9 mouse cellular contexts compared by ENCODE assay signal in the genomic region with DNA sequence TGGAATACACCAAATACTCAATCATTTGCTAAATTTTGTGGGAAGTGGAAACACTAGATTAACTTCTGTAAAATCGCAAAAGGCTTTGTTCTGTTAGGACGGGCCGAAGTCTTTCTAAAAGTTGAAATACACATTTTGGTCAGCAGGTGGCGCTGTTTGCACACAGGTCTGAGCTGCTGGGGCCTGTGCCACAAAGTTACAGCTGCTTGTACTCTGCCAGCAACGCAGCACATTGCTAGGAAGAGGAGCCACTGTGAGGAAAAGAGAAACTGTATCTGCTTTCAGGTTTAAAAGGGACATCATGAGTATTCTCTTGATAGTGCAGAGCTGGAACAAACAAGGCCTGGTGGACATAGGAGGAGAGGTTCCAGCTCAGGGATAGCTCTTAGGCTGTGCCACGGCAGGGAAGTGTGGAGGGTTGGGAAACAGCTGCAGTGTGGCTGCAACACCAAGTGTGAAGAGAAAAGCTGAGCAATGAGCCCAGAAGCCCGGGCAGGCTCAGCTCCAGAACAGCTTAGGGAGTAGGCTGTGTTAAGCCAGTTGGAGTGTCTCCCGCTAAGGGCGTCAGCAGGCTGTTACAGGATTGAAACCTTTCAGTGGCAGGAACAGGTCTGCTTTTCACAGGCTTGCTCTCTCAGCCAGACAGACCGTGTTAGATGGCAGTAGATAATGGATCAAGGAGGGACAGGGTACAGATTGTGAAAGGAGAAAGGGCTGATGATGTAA. TPM values are rescaled to one million over a fixed set of nuclear protein-coding genes. Genes with fewer than 3 reads are reported as not detected.
A peak's percentile ranks its signal among the peaks of the same experiment; 100 is the strongest.
DNase-seq lines count a peak whose midpoint lies in the region; ATAC-seq lines count a peak whose summit lies in the region.
"Had no signal": no experiment of that assay in that cellular context is flagged by ENCODE, and none has a peak within 500 bp of the region (broad histone marks: within the 10 kb centered on the region; RNA-seq: fewer than 3 reads in every experiment).

No protein-coding gene starts in this region.

- 0 out of 2 replicates have a peak overlapping the region, but pooled peaks have one; percentile 37 for H3K27ac ChIP-seq in forebrain, embryonic 10.5 days
- H3K27ac ChIP-seq in heart, embryonic 14.5 days (replicated peaks in 1 of 2; ENCODE audit: control insufficient read depth in 1 of 2, insufficient read depth in 1 of 2, low read depth in 2 of 2, low read length in 2 of 2): 0 out of 4 replicates have a peak overlapping the region, but pooled peaks of 1 of the 2 experiments have one; percentile 19
- peak overlapping the region; percentile 52 for H3K27ac ChIP-seq in liver, embryonic 12.5 days
- no peak overlapping the region for H3K27ac ChIP-seq in neural tube, embryonic 13.5 days (replicated peaks)

- ATAC-seq in CD4-positive, CD25-positive, alpha-beta regulatory T cell, adult 4 months: peak; percentile 68
- ATAC-seq in heart, embryonic 14.5 days (ENCODE audit: insufficient number of reproducible peaks, insufficient read depth, low FRiP score, low read depth): peak; percentile 53; the same call in 1 of the 2 replicates
- peak; percentile 57 for ATAC-seq in liver, embryonic 12.5 days
- peak; percentile 55; the same call in 1 of the 2 replicates for ATAC-seq in neural tube, embryonic 13.5 days (ENCODE audit: low read depth)

- H3K9me3 ChIP-seq in forebrain, embryonic 10.5 days: no peaks in the 10 kb centered on the region
- no peaks in the 10 kb centered on the region for H3K9me3 ChIP-seq in heart, embryonic 14.5 days (ENCODE audit: control insufficient read depth, low read length)
- H3K9me3 ChIP-seq in liver, embryonic 12.5 days (replicated peaks): peaks cover 3% of the 10 kb centered on the region
- H3K9me3 ChIP-seq in neural tube, embryonic 13.5 days: no peaks in the 10 kb centered on the region

- no peak overlapping the region; the same call in 1 of the 2 replicates for H3K9ac ChIP-seq in heart, embryonic 14.5 days (ENCODE audit: low read length)
- H3K9ac ChIP-seq in liver, embryonic 12.5 days: 0 out of 2 replicates have a peak overlapping the region, but pooled peaks have one; percentile 15
- no peak overlapping the region; the same call in 1 of the 2 replicates for H3K9ac ChIP-seq in neural tube, embryonic 13.5 days

- no peak overlapping the region for H3K4me3 ChIP-seq in forebrain, embryonic 10.5 days
- H3K4me3 ChIP-seq in heart, embryonic 14.5 days (ENCODE audit: control insufficient read depth in 1 of 2, insufficient read depth in 1 of 2, low read depth in 1 of 2, low read length in 2 of 2): no peak overlapping the region
- H3K4me3 ChIP-seq in liver, embryonic 12.5 days: no peak overlapping the region
- no peak overlapping the region for H3K4me3 ChIP-seq in neural tube, embryonic 13.5 days
- H3K4me3 ChIP-seq: erythroblast, embryonic 14.5 days had no signal

- DNase-seq in c-Kit-negative CD71-positive TER-119-positive erythroid progenitor cells, embryonic 14.5 days (ENCODE audit: low read depth, low spot score): peak; percentile 81
- peak; percentile 84 for DNase-seq in forebrain, embryonic 10.5 days (ENCODE audit: extremely low spot score, low spot score)
- peak; percentile 90 for DNase-seq in kidney, postnatal 10 days
- peak; percentile 81 for DNase-seq in telencephalon, adult 2 months (ENCODE audit: low read depth, low spot score)

- peaks cover under 1% of the 10 kb centered on the region for H3K27me3 ChIP-seq in forebrain, embryonic 10.5 days (ENCODE audit: poor library complexity, severe bottlenecking)
- no peaks in the 10 kb centered on the region for H3K27me3 ChIP-seq in heart, embryonic 14.5 days (ENCODE audit: control insufficient read depth, insufficient read depth, low read length)
- H3K27me3 ChIP-seq in liver, embryonic 12.5 days (replicated peaks): 0 out of 2 replicates have a peak, but pooled peaks cover 11% of the 10 kb centered on the region
- 0 out of 2 replicates have a peak, but pooled peaks cover 1% of the 10 kb centered on the region for H3K27me3 ChIP-seq in neural tube, embryonic 13.5 days

- H3K4me1 ChIP-seq in forebrain, embryonic 10.5 days: peaks cover 17% of the 10 kb centered on the region
- peaks cover 0 to 11% of the 10 kb centered on the region in 2 experiments; a peak in 1 of 4 replicates for H3K4me1 ChIP-seq in heart, embryonic 14.5 days (ENCODE audit: control insufficient read depth in 2 of 2, insufficient read depth in 2 of 2, low read length in 2 of 2)
- H3K4me1 ChIP-seq in liver, embryonic 12.5 days: peaks cover 30% of the 10 kb centered on the region
- H3K4me1 ChIP-seq in neural tube, embryonic 13.5 days (replicated peaks): peaks cover 14% of the 10 kb centered on the region

- H3K36me3 ChIP-seq in forebrain, embryonic 10.5 days (replicated peaks): peaks cover 30% of the 10 kb centered on the region
- H3K36me3 ChIP-seq in heart, embryonic 14.5 days (ENCODE audit: control insufficient read depth, insufficient read depth, low read length): peaks cover 23% of the 10 kb centered on the region
- H3K36me3 ChIP-seq in liver, embryonic 12.5 days: peaks cover 33% of the 10 kb centered on the region
- peaks cover 11% of the 10 kb centered on the region for H3K36me3 ChIP-seq in neural tube, embryonic 13.5 days

- 41% methylated on average over 10 of the region's 10 CpGs for WGBS in forebrain, embryonic 10.5 days
- 31% methylated on average over 10 of the region's 10 CpGs for WGBS in heart, embryonic 14.5 days
- 34% methylated on average over 10 of the region's 10 CpGs for WGBS in liver, embryonic 12.5 days (ENCODE audit: insufficient replicate concordance)
- WGBS in neural tube, embryonic 13.5 days: 37% methylated on average over 10 of the region's 10 CpGs

- no peak overlapping the region for H3K4me2 ChIP-seq in heart, embryonic 14.5 days (ENCODE audit: low read length)
- no peak overlapping the region for H3K4me2 ChIP-seq in liver, embryonic 12.5 days
- no peak overlapping the region for H3K4me2 ChIP-seq in neural tube, embryonic 13.5 days

RNA-seq across cellular contexts. Expression of a gene that starts 5.0 kb away (rescaled TPM):
- 10 to 100 TPM; 34.7 to 40.8 TPM for polyA plus RNA-seq in CD4-positive, CD25-positive, alpha-beta regulatory T cell, adult 4 months (2017; shearing (Covaris generic))
- polyA plus RNA-seq in forebrain, embryonic 10.5 days (2016; fragmentation: Nextera tagmentation; extraction: Ambion mirVana): 68.6 and 70.9 TPM in 2 replicates
- polyA plus RNA-seq in heart, embryonic 14.5 days (2014; fragmentation: Nextera tagmentation; extraction: Ambion mirVana): 90.3 and 94.1 TPM in 2 replicates
- 50.9 and 54.3 TPM in 2 replicates for polyA plus RNA-seq in liver, embryonic 12.5 days (2016; fragmentation: Nextera tagmentation; extraction: Ambion mirVana)
- polyA plus RNA-seq in neural tube, embryonic 13.5 days (2015; fragmentation: Nextera tagmentation; extraction: Ambion mirVana): 52.9 and 56.0 TPM in 2 replicates

RNA-seq across cellular contexts. Expression of a gene that starts 6.8 kb away (rescaled TPM):
- polyA plus RNA-seq in CD4-positive, CD25-positive, alpha-beta regulatory T cell, adult 4 months (2017; shearing (Covaris generic)): 1 to 10 TPM; 3.8 to 4.7 TPM
- 28.5 and 29.3 TPM in 2 replicates for polyA plus RNA-seq in forebrain, embryonic 10.5 days (2016; fragmentation: Nextera tagmentation; extraction: Ambion mirVana)
- polyA plus RNA-seq in heart, embryonic 14.5 days (2014; fragmentation: Nextera tagmentation; extraction: Ambion mirVana): 9.2 and 10.5 TPM in 2 replicates
- polyA plus RNA-seq in liver, embryonic 12.5 days (2016; fragmentation: Nextera tagmentation; extraction: Ambion mirVana): 153 and 162 TPM in 2 replicates
- 2.4 and 3.3 TPM in 2 replicates for polyA plus RNA-seq in neural tube, embryonic 13.5 days (2015; fragmentation: Nextera tagmentation; extraction: Ambion mirVana)

RNA-seq across cellular contexts. Expression of a gene that starts 9.4 kb away (rescaled TPM):
- polyA plus RNA-seq in CD4-positive, CD25-positive, alpha-beta regulatory T cell, adult 4 months (2017; shearing (Covaris generic)): not detected
- 0.46 TPM in 1 of 2 replicates, not detected in the other for polyA plus RNA-seq in forebrain, embryonic 10.5 days (2016; fragmentation: Nextera tagmentation; extraction: Ambion mirVana)
- 0.11 and 0.19 TPM in 2 replicates for polyA plus RNA-seq in heart, embryonic 14.5 days (2014; fragmentation: Nextera tagmentation; extraction: Ambion mirVana)
- polyA plus RNA-seq in liver, embryonic 12.5 days (2016; fragmentation: Nextera tagmentation; extraction: Ambion mirVana): 0.29 and 0.43 TPM in 2 replicates
- polyA plus RNA-seq in neural tube, embryonic 13.5 days (2015; fragmentation: Nextera tagmentation; extraction: Ambion mirVana): 0.17 TPM in 1 of 2 replicates, not detected in the other

RNA-seq across cellular contexts. Expression of a gene that starts 33.2 kb away (rescaled TPM):
- polyA plus RNA-seq in CD4-positive, CD25-positive, alpha-beta regulatory T cell, adult 4 months (2017; shearing (Covaris generic)): 100 to 1,000 TPM in 1 of 2 experiments, 10 to 100 TPM in 1; 89.3 to 121 TPM
- polyA plus RNA-seq in forebrain, embryonic 10.5 days (2016; fragmentation: Nextera tagmentation; extraction: Ambion mirVana): 28.8 and 33.1 TPM in 2 replicates
- polyA plus RNA-seq in heart, embryonic 14.5 days (2014; fragmentation: Nextera tagmentation; extraction: Ambion mirVana): 59.4 and 82.6 TPM in 2 replicates
- 293 and 321 TPM in 2 replicates for polyA plus RNA-seq in liver, embryonic 12.5 days (2016; fragmentation: Nextera tagmentation; extraction: Ambion mirVana)
- polyA plus RNA-seq in neural tube, embryonic 13.5 days (2015; fragmentation: Nextera tagmentation; extraction: Ambion mirVana): 17.4 and 18.3 TPM in 2 replicates

RNA-seq across cellular contexts. Expression of a gene that starts 54.7 kb away (rescaled TPM):
- not detected for polyA plus RNA-seq in CD4-positive, CD25-positive, alpha-beta regulatory T cell, adult 4 months (2017; shearing (Covaris generic))
- 0.78 and 1.0 TPM in 2 replicates for polyA plus RNA-seq in forebrain, embryonic 10.5 days (2016; fragmentation: Nextera tagmentation; extraction: Ambion mirVana)
- 2.2 TPM in 2 replicates for polyA plus RNA-seq in heart, embryonic 14.5 days (2014; fragmentation: Nextera tagmentation; extraction: Ambion mirVana)
- polyA plus RNA-seq in liver, embryonic 12.5 days (2016; fragmentation: Nextera tagmentation; extraction: Ambion mirVana): 0.29 and 0.31 TPM in 2 replicates
- 6.8 and 7.1 TPM in 2 replicates for polyA plus RNA-seq in neural tube, embryonic 13.5 days (2015; fragmentation: Nextera tagmentation; extraction: Ambion mirVana)
- polyA plus RNA-seq: erythroblast, embryonic 14.5 days had no signal
